Mouse (Mus musculus) testis, adult 2 months (tissue): ENCODE measurements around the gene Zdhhc14.

Experiments
- CTCF ChIP-seq: fragments of 200-500 bp; IDR thresholded peaks from 2 replicates; pipeline ENCODE4 v1.5.1; 2012; ENCODE audit warnings: low read depth, mild to moderate bottlenecking, inconsistent platforms, low read length, moderate library complexity; ENCODE audit not compliant: control insufficient read depth, insufficient read depth, insufficient replicate concordance
- POLR2A ChIP-seq: fragments of 200-500 bp; IDR thresholded peaks from 2 replicates; pipeline ENCODE4 v1.6.1; 2012; ENCODE audit warnings: low read depth, mild to moderate bottlenecking, inconsistent platforms, low read length, moderate library complexity; ENCODE audit not compliant: control insufficient read depth

GRCm38 (mm10) chr17:5497695-5498094, 5.3 kb downstream of the Zdhhc14 start:
- no peak for TF ChIP-seq CTCF
- no peak for TF ChIP-seq POLR2A
